Mouse (Mus musculus): ENCODE results near the gene Fndc10. TPM values are rescaled to one million over a fixed set of nuclear protein-coding genes. Genes with fewer than 3 reads are reported as not detected.

Fndc10 gene
- total RNA-seq, 1 experiment from 2014 or later = 6.9 TPM

Other genes with a start within 250 kb of the Fndc10 start
- not detected in 2 replicates for gene Tmem52, start 225.2 kb upstream of the Fndc10 start, total RNA-seq (2017)
- gene Gnb1, start 203.0 kb upstream of the Fndc10 start, total RNA-seq (2017) = 139 and 236 TPM in 2 replicates
- 37.9 and 72.3 TPM in 2 replicates for gene Nadk, start 132.0 kb upstream of the Fndc10 start, total RNA-seq (2017)
- 16.6 and 22.6 TPM in 2 replicates for gene Slc35e2, start 92.9 kb upstream of the Fndc10 start, total RNA-seq (2017)
- 75.7 and 107 TPM in 2 replicates for gene Cdk11b, start 69.5 kb upstream of the Fndc10 start, total RNA-seq (2017)
- not detected in 2 replicates for gene Gm10563, start 48.9 kb upstream of the Fndc10 start, total RNA-seq (2017)
- not detected in 2 replicates for gene Mmp23, start 41.0 kb upstream of the Fndc10 start, total RNA-seq (2017)
- gene Mib2, start 25.1 kb upstream of the Fndc10 start, total RNA-seq (2017) = 29.1 and 42.8 TPM in 2 replicates
- 73.4 and 97.7 TPM in 2 replicates for gene Ssu72, start 10.5 kb downstream of the Fndc10 start, total RNA-seq (2017)
- gene Tmem240, start 40.5 kb downstream of the Fndc10 start, total RNA-seq (2017) = 0.31 and 1.5 TPM in 2 replicates
- gene Atad3a, start 66.8 kb downstream of the Fndc10 start, total RNA-seq (2017) = 53.7 and 73.8 TPM in 2 replicates
- 0.30 and 0.31 TPM in 2 replicates for gene Vwa1, start 80.4 kb downstream of the Fndc10 start, total RNA-seq (2017)
- gene Tmem88b, start 91.5 kb downstream of the Fndc10 start, total RNA-seq (2017) = 0.05 TPM in 1 of 2 replicates, not detected in the other
- gene Ankrd65, start 96.1 kb downstream of the Fndc10 start, total RNA-seq (2017) = not detected in 2 replicates
- gene Mrpl20, start 108.5 kb downstream of the Fndc10 start, total RNA-seq (2017) = 47.9 and 55.7 TPM in 2 replicates
- gene Ccnl2, start 118.1 kb downstream of the Fndc10 start, total RNA-seq (2017) = 120 and 133 TPM in 2 replicates
- 93.5 and 114 TPM in 2 replicates for gene Aurkaip1, start 136.9 kb downstream of the Fndc10 start, total RNA-seq (2017)
- 1.4 and 13.4 TPM in 2 replicates for gene Mxra8, start 145.3 kb downstream of the Fndc10 start, total RNA-seq (2017)
- gene Dvl1, start 153.1 kb downstream of the Fndc10 start, total RNA-seq (2017) = 21.0 and 23.8 TPM in 2 replicates
- 0.45 and 0.75 TPM in 2 replicates for gene Tas1r3, start 169.0 kb downstream of the Fndc10 start, total RNA-seq (2017)
- gene Cptp, start 175.1 kb downstream of the Fndc10 start, total RNA-seq (2017) = 7.3 and 8.5 TPM in 2 replicates
- 22.6 and 24.8 TPM in 2 replicates for gene Ints11, start 175.2 kb downstream of the Fndc10 start, total RNA-seq (2017)
- 23.3 and 26.5 TPM in 2 replicates for gene Pusl1, start 197.4 kb downstream of the Fndc10 start, total RNA-seq (2017)
- gene Acap3, start 197.5 kb downstream of the Fndc10 start, total RNA-seq (2017) = 3.7 and 13.8 TPM in 2 replicates
- 80.7 and 104 TPM in 2 replicates for gene Ube2j2, start 249.5 kb downstream of the Fndc10 start, total RNA-seq (2017)